Mouse (Mus musculus): ENCODE measurements at regions not wholly inside any gene's neighbourhood (a gene's known extent, or its start where the extent isn't known, plus 50 kb on each side); places are given as distances from the start of the nearest gene placed in this dataset.

DNA sequence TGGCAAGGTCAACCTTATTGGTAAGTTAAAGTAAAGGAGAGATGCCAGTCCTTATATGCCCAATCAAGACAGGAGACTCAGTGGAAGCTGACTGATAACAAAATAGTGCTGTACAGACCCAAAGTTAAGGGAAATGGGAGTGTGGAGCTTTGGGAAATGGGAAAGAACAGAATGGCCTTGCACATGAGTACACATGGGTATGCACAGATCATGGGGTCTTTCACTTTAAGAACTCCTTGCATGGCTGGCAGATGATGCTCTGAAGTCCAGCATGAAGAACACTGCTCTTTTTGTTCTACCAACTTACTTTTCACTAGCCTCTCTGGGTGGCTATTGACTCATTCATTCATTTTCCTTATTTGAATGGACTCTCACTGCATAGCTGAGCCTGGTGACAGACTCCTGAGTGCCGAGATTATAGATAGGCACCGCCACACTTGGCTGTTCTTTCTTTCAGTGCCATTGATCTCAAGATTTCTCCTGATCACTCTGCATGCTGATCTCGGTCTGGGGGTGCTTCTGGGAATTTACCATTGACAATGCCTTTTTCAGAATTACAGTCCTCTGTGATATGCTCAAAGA, 340.3 kb downstream of the Plod2 start:
- 89% methylated on average over 3 of the region's 3 CpGs for WGBS
- no peaks in the 10 kb centered on the region for H3K4me1 ChIP-seq (replicated peaks; ENCODE audit: control insufficient read depth, insufficient read depth, low read length)
- TF ChIP-seq CTCF (IDR thresholded peaks at IDR 0.05; ENCODE audit: borderline replicate concordance, control insufficient read depth, extremely low read depth, insufficient read depth, low read length, poor library complexity): no peak
- no peak for TF ChIP-seq POLR2A (IDR thresholded peaks at IDR 0.05; ENCODE audit: control insufficient read depth, extremely low read depth, insufficient read depth, low read length, poor library complexity)

DNA sequence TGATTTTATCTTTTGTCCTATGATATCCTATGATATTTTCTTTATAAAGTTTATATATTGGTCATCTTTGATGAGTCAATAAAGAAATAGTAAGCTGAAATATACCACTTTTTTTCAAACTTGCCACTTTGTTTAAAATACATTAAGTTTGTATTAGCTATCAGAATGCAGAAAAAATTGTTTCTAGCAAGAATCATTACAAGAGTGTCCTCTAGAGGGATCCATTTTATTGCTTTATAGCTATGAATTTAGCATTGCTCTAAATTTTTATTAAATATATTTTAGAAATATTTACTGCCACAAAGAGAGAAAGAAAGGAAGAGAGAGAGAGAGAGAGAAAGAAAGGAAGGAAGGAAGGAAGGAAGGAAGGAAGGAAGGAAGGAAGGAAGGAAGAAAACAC, 348.0 kb downstream of the Plod2 start:
- Histone ChIP-seq H3K4me1 (replicated peaks; ENCODE audit: control insufficient read depth, insufficient read depth, low read length) (no peaks in the 10 kb centered on the region), H3K4me3 (ENCODE audit: control insufficient read depth, insufficient read depth, low read length) (no peak overlapping the region), H3K27ac (ENCODE audit: control insufficient read depth, insufficient read depth, low read length) (no peak overlapping the region), H3K27me3 (ENCODE audit: control insufficient read depth, insufficient read depth, low read length) (no peaks in the 10 kb centered on the region), H3K36me3 (ENCODE audit: control insufficient read depth, insufficient read depth, low read length) (no peaks in the 10 kb centered on the region)
- TF ChIP-seq POLR2A (IDR thresholded peaks at IDR 0.05; ENCODE audit: control insufficient read depth, extremely low read depth, insufficient read depth, low read length, poor library complexity) (no peak), CTCF (IDR thresholded peaks at IDR 0.05; ENCODE audit: borderline replicate concordance, control insufficient read depth, extremely low read depth, insufficient read depth, low read length, poor library complexity) (no peak)
- no peak for DNase-seq

More for the DNA sequence above, 340.3 kb downstream of the Plod2 start:
- H3K27me3 ChIP-seq (ENCODE audit: control insufficient read depth, insufficient read depth, low read length): no peaks in the 10 kb centered on the region
- H3K36me3 ChIP-seq (ENCODE audit: control insufficient read depth, insufficient read depth, low read length): no peaks in the 10 kb centered on the region
- H3K27ac ChIP-seq (ENCODE audit: control insufficient read depth, insufficient read depth, low read length): no peak overlapping the region
- no peak for DNase-seq
- H3K4me3 ChIP-seq (ENCODE audit: control insufficient read depth, insufficient read depth, low read length): no peak overlapping the region

DNA sequence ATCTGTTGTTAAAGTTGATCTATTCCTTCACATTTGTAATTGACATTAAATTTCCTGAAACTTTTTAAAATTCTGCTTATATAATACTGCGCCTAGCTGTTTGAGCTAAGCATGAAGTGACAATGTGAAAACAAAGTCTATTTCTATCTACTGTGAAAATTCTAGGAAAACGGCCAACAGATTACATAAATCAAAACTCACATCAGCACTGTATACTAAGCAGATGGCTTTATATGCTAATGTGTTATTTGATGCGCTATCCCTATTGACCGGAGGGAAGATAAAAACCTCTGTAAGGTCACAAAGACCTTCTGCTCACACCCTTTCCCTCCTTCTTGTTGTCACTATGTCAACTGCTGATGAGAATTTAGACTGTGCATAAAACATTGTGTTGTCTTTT, 357.7 kb downstream of the Plod2 start:
- Histone ChIP-seq H3K4me1 (replicated peaks; ENCODE audit: control insufficient read depth, insufficient read depth, low read length) (no peaks in the 10 kb centered on the region), H3K4me3 (ENCODE audit: control insufficient read depth, insufficient read depth, low read length) (no peak overlapping the region), H3K36me3 (ENCODE audit: control insufficient read depth, insufficient read depth, low read length) (no peaks in the 10 kb centered on the region), H3K27ac (ENCODE audit: control insufficient read depth, insufficient read depth, low read length) (no peak overlapping the region), H3K27me3 (ENCODE audit: control insufficient read depth, insufficient read depth, low read length) (no peaks in the 10 kb centered on the region)
- WGBS: 89% methylated on average over 4 of the region's 4 CpGs
- TF ChIP-seq CTCF (IDR thresholded peaks at IDR 0.05; ENCODE audit: borderline replicate concordance, control insufficient read depth, extremely low read depth, insufficient read depth, low read length, poor library complexity): no peak
- no peak for TF ChIP-seq POLR2A (IDR thresholded peaks at IDR 0.05; ENCODE audit: control insufficient read depth, extremely low read depth, insufficient read depth, low read length, poor library complexity)
- DNase-seq: no peak

DNA sequence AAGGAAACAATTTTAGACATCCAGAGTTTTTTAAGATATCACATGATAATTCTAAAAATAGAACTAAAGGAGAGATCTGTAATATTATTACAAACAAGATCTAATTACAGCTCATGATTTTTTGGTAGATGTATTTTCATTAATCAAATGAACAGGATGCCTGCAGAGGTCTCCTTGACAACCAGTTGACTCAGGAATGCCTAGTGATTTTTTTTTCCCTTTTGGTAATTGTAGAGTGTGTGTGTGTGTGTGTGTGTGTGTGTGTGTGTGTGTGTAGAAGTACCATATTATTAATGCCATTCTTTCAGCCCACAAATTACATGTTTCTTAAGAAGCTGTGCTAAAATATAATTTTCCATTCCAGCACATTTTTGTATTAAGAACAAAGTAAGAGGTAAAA, 365.1 kb downstream of the Plod2 start:
- H3K4me3 ChIP-seq (ENCODE audit: control insufficient read depth, insufficient read depth, low read length): no peak overlapping the region
- no peak for TF ChIP-seq CTCF (IDR thresholded peaks at IDR 0.05; ENCODE audit: borderline replicate concordance, control insufficient read depth, extremely low read depth, insufficient read depth, low read length, poor library complexity)
- no peak for TF ChIP-seq POLR2A (IDR thresholded peaks at IDR 0.05; ENCODE audit: control insufficient read depth, extremely low read depth, insufficient read depth, low read length, poor library complexity)
- H3K36me3 ChIP-seq (ENCODE audit: control insufficient read depth, insufficient read depth, low read length): no peaks in the 10 kb centered on the region
- no peaks in the 10 kb centered on the region for H3K27me3 ChIP-seq (ENCODE audit: control insufficient read depth, insufficient read depth, low read length)
- H3K27ac ChIP-seq (ENCODE audit: control insufficient read depth, insufficient read depth, low read length): no peak overlapping the region
- DNase-seq: no peak
- H3K4me1 ChIP-seq (replicated peaks; ENCODE audit: control insufficient read depth, insufficient read depth, low read length): no peaks in the 10 kb centered on the region

DNA sequence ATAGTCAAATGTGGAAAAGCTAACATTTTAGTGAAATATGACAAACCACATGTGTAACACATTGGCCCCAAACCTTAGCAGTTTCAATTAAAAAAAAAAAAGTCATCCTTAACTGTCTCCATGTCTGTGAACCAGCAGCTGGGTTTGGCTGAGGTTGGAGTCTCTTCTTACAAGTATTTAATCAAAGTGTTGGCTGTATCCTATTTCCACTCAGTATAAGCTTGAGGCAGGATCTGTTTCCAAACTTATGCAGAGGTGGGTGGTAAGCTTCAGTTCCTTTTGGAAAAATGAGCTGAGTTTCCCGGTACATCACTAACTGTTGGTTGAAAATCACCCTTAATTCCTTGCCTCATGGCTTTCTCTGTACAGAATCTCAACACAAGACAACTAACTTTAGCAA, 377.4 kb downstream of the Plod2 start:
- Histone ChIP-seq H3K4me1 (replicated peaks; ENCODE audit: control insufficient read depth, insufficient read depth, low read length) (no peaks in the 10 kb centered on the region), H3K36me3 (ENCODE audit: control insufficient read depth, insufficient read depth, low read length) (no peaks in the 10 kb centered on the region), H3K27ac (ENCODE audit: control insufficient read depth, insufficient read depth, low read length) (no peak overlapping the region), H3K27me3 (ENCODE audit: control insufficient read depth, insufficient read depth, low read length) (no peaks in the 10 kb centered on the region), H3K4me3 (ENCODE audit: control insufficient read depth, insufficient read depth, low read length) (no peak overlapping the region)
- TF ChIP-seq CTCF (IDR thresholded peaks at IDR 0.05; ENCODE audit: borderline replicate concordance, control insufficient read depth, extremely low read depth, insufficient read depth, low read length, poor library complexity) (no peak), POLR2A (IDR thresholded peaks at IDR 0.05; ENCODE audit: control insufficient read depth, extremely low read depth, insufficient read depth, low read length, poor library complexity) (no peak)
- 94% methylated on average over 1 of the region's 1 CpGs for WGBS
- no peak for DNase-seq

DNA sequence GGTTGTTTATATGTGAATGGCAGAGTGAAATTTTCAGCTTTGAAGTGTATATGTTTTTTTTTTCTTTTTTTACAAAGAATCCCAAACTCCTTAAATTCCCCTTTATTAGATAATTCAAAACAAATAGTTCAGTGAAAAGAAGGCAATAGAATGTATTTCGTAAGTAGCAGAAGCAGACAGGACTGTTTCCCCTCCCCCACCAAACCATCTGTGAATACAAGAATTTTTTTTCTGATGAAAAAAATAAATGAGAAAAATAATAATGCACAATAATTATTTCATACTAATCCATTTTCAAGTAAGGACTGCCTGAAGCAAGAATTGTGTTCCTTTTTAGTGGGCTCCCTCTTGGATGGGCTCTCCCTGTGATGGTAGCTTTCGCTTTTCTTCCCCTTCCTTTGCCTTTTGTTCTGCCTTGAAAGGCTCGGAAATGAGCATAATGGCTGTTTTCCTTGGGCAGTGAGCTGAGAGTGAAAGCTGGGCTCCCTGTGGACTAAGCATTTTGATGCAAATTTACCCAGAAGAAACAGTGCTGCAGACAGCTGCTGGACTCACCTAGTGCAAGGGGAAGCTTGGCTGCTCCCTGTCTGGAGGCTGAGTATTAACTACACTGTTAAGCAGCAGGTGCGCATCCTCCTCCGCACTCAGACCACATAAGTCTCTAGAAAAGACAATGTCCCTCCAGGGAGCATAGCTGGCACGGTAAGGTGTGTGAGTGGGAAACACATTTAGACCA, 388.4 kb downstream of the Plod2 start:
- 72% methylated on average over 6 of the region's 6 CpGs for WGBS
- Histone ChIP-seq H3K27me3 (ENCODE audit: control insufficient read depth, insufficient read depth, low read length) (no peaks in the 10 kb centered on the region), H3K4me1 (replicated peaks; ENCODE audit: control insufficient read depth, insufficient read depth, low read length) (no peaks in the 10 kb centered on the region), H3K4me3 (ENCODE audit: control insufficient read depth, insufficient read depth, low read length) (no peak overlapping the region), H3K36me3 (ENCODE audit: control insufficient read depth, insufficient read depth, low read length) (no peaks in the 10 kb centered on the region), H3K27ac (ENCODE audit: control insufficient read depth, insufficient read depth, low read length) (no peak overlapping the region)
- DNase-seq: no peak
- TF ChIP-seq POLR2A (IDR thresholded peaks at IDR 0.05; ENCODE audit: control insufficient read depth, extremely low read depth, insufficient read depth, low read length, poor library complexity) (no peak), CTCF (IDR thresholded peaks at IDR 0.05; ENCODE audit: borderline replicate concordance, control insufficient read depth, extremely low read depth, insufficient read depth, low read length, poor library complexity) (no peak)
